Mouse (Mus musculus): Measurements from ENCODE around the gene Eri3. TPM values are rescaled to one million over a fixed set of nuclear protein-coding genes. Genes with fewer than 3 reads are reported as not detected.

Eri3 gene
- total RNA-seq, 1 experiment from 2014 or later: 67.9 TPM

GRCm38 (mm10) chr4:117577579-117577978 is 27.4 kb downstream of the Eri3 start:
- no peak for DNase-seq

GRCm38 (mm10) chr4:117581626-117582025 is 31.5 kb downstream of the Eri3 start:
- DNase-seq: no peak

- no peak for DNase-seq
These were observed 35.8 kb downstream of the Eri3 start for GRCm38 (mm10) chr4:117585995-117586394.

GRCm38 (mm10) chr4:117587447-117587846 is 37.3 kb downstream of the Eri3 start:
- no peak for DNase-seq

GRCm38 (mm10) chr4:117589081-117589660 is 39.0 kb downstream of the Eri3 start:
- no peak for DNase-seq

- peak; percentile 37 for DNase-seq
These were observed 40.6 kb downstream of the Eri3 start for GRCm38 (mm10) chr4:117590781-117591180.

- no peak for DNase-seq
These were observed 42.0 kb downstream of the Eri3 start for GRCm38 (mm10) chr4:117592206-117592605.

- no peak for DNase-seq
These were observed 45.1 kb downstream of the Eri3 start for GRCm38 (mm10) chr4:117595293-117595692.

- DNase-seq: no peak
These were observed 49.9 kb downstream of the Eri3 start for GRCm38 (mm10) chr4:117599986-117600565.

- DNase-seq: no peak
These were observed 51.2 kb downstream of the Eri3 start for GRCm38 (mm10) chr4:117601338-117601776.

GRCm38 (mm10) chr4:117605099-117605953 is 55.2 kb downstream of the Eri3 start:
- no peak for DNase-seq

GRCm38 (mm10) chr4:117605954-117606227 is 55.7 kb downstream of the Eri3 start:
- DNase-seq: no peak

- DNase-seq: no peak
These were observed 56.9 kb downstream of the Eri3 start for GRCm38 (mm10) chr4:117606831-117607610.

- DNase-seq: peak; percentile 29
These were observed 58.1 kb downstream of the Eri3 start for GRCm38 (mm10) chr4:117608265-117608664.

GRCm38 (mm10) chr4:117609371-117610039 is 59.3 kb downstream of the Eri3 start:
- DNase-seq: no peak

GRCm38 (mm10) chr4:117611385-117611784 is 61.2 kb downstream of the Eri3 start:
- DNase-seq: no peak

GRCm38 (mm10) chr4:117611814-117612213 is 61.6 kb downstream of the Eri3 start:
- no peak for DNase-seq

GRCm38 (mm10) chr4:117612713-117613112 is 62.5 kb downstream of the Eri3 start:
- DNase-seq: no peak

GRCm38 (mm10) chr4:117613153-117613773 is 63.1 kb downstream of the Eri3 start:
- no peak for DNase-seq

GRCm38 (mm10) chr4:117616600-117616999 is 66.4 kb downstream of the Eri3 start:
- no peak for DNase-seq

- no peak for DNase-seq
These were observed 72.1 kb downstream of the Eri3 start for GRCm38 (mm10) chr4:117622270-117622669.

- no peak for DNase-seq
These were observed 72.9 kb downstream of the Eri3 start for GRCm38 (mm10) chr4:117623025-117623424.

Data from adrenal gland, postnatal 25 days (tissue).